Mouse (Mus musculus): ENCODE data around the gene Tbx4.

GRCm38 (mm10) chr11:85857997-85858698 is 28.1 kb upstream of the Tbx4 start:
- TF ChIP-seq CTCF (IDR thresholded peaks at IDR 0.05) (no peak), POLR2A (IDR thresholded peaks at IDR 0.05; ENCODE audit: insufficient read depth, low read depth, low read length) (no peak), EP300 (IDR thresholded peaks at IDR 0.05; ENCODE audit: insufficient read depth, low read depth, low read length) (no peak)

All from heart, adult 2 months (tissue).